Mouse (Mus musculus) kidney, adult 2 months (tissue): ENCODE measurements around the gene Ablim1.

ENCODE experiments used
- CTCF ChIP-seq: fragments of 200-500 bp; conservative IDR thresholded peaks from 2 replicates; pipeline ENCODE4 v1.5.1; 2011; ENCODE audit warnings: low read depth, mild to moderate bottlenecking, control low read depth, low read length, moderate library complexity, mixed read lengths; ENCODE audit not compliant: insufficient read depth, insufficient read length
- POLR2A ChIP-seq: fragments of 200-500 bp; IDR thresholded peaks from one replicate; pipeline ENCODE4 v1.6.1; 2011; ENCODE audit warnings: low read depth, low read length, control low read depth

GRCm38 (mm10) chr19:57199361-57199760 lies 115.4 kb downstream of the Ablim1 start:
- TF ChIP-seq POLR2A (no peak), CTCF (no peak)
